Mouse (Mus musculus) small intestine, adult 2 months (tissue): ENCODE data around the gene Fam213a. TPM values are rescaled to one million over a fixed set of nuclear protein-coding genes. Genes with fewer than 3 reads are reported as not detected.

Source experiments
- H3K27ac ChIP-seq: fragments of 200-500 bp; 2 replicates; pipeline ENCODE4 v1.5.1; 2012; ENCODE audit warnings: low read depth, low read length, control low read depth, inconsistent platforms; ENCODE audit not compliant: insufficient read depth
- H3K27me3 ChIP-seq: fragments of 200-500 bp; 2 replicates; pipeline ENCODE4 v1.6.1; 2012; ENCODE audit warnings: mild to moderate bottlenecking, moderate library complexity, low read length, inconsistent platforms; ENCODE audit not compliant: control insufficient read depth, insufficient read depth
- H3K36me3 ChIP-seq: fragments of 200-500 bp; 2 replicates; pipeline ENCODE4 v1.6.1; 2012; ENCODE audit warnings: mild to moderate bottlenecking, low read length, control low read depth, inconsistent platforms; ENCODE audit not compliant: control insufficient read depth, insufficient read depth
- H3K4me1 ChIP-seq: fragments of 200-500 bp; 2 replicates; pipeline ENCODE4 v1.6.1; 2012; ENCODE audit warnings: low read length, inconsistent platforms, mixed read lengths; ENCODE audit not compliant: control insufficient read depth, insufficient read depth, insufficient read length
- H3K4me3 ChIP-seq: fragments of 200-500 bp; 2 replicates; pipeline ENCODE4 v1.5.1; 2012; ENCODE audit warnings: low read depth, mild to moderate bottlenecking, control low read depth, inconsistent platforms, low read length, moderate library complexity
- CTCF ChIP-seq: fragments of 200-500 bp; IDR thresholded peaks from 2 replicates; pipeline ENCODE4 v1.5.1; 2012; ENCODE audit warnings: low read depth, mild to moderate bottlenecking, control low read depth, inconsistent platforms, low read length, moderate library complexity, mixed read lengths; ENCODE audit not compliant: insufficient replicate concordance, insufficient read length; ENCODE audit errors: extremely low read depth
- POLR2A ChIP-seq: fragments of 200-500 bp; IDR thresholded peaks from 2 replicates; pipeline ENCODE4 v1.6.1; 2012; ENCODE audit warnings: low read depth, mild to moderate bottlenecking, control low read depth, inconsistent platforms, low read length, moderate library complexity
- WGBS: fragments of 180-500 bp; shearing (Covaris S2); methylation state at CpG from one replicate; pipeline ENCODE4 v1.1.7; 2018; 5-methylcytosine and 5-hydroxymethylcytosine counted together
- polyA plus RNA-seq: library from polyadenylated mRNA; depleted of rRNA; stranded (reverse); fragments of >200 nt; gene quantifications from 2 replicates; pipeline ENCODE4 v1.2.3, GENCODE M21; 2012

The Fam213a gene
- polyA plus RNA-seq, 1 experiment: 29.9 TPM

DNA sequence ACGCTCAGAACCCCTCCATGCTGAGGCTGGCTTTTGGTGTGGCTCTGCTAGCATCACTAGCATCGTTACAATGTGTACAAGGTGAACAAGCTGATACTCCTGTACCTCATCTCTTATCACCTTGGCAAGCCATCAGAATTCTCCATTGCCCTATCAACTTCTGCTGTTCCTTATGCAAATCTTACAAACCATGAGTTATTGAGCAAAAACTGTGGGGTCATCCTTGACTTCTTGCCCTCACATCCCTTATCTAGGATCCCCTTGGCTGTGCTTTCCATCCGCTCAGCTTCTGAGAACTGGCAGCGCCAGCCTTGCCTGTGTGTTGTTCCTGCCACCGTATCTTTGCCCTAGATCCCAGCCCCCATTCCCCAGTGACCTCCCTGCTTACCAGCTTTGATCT is 24.8 kb downstream of the Fam213a start:
- no peak for TF ChIP-seq CTCF
- no peak for TF ChIP-seq POLR2A
- peaks cover 6% of the 10 kb centered on the region; the same call in 1 of the 2 replicates for H3K4me1 ChIP-seq
- H3K4me3 ChIP-seq: no peak overlapping the region
- no peaks in the 10 kb centered on the region for H3K36me3 ChIP-seq
- no peak overlapping the region for H3K27ac ChIP-seq
- 79% methylated on average over 5 of the region's 5 CpGs for WGBS
- H3K27me3 ChIP-seq: no peaks in the 10 kb centered on the region

DNA sequence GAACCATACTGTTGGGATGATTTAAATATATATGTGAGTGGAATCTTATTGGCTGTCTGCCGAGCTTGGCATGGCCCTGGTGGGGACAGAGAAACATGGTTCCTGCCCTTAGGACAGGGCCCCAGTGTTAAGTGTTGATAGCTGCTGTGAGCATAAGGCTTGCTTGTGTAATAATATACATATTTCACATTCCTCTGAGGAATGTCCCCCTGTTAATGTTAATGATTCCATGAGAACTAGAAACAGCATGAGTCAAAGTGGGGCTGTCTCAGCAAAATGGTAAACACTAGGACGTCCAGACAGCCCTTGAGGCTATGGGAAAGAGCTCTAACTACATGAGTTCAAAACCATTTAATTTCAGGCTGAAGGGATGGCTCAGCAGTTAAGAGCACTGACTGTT is 26.4 kb downstream of the Fam213a start:
- TF ChIP-seq CTCF (no peak), POLR2A (no peak)

GRCm38 (mm10) chr14:40985635-40986034 is 28.0 kb downstream of the Fam213a start:
- H3K36me3 ChIP-seq: no peaks in the 10 kb centered on the region
- 35% methylated on average over 4 of the region's 4 CpGs for WGBS
- no peaks in the 10 kb centered on the region for H3K4me1 ChIP-seq

More for the DNA sequence above, 26.4 kb downstream of the Fam213a start:
- Histone ChIP-seq H3K4me1 (no peaks in the 10 kb centered on the region), H3K36me3 (no peaks in the 10 kb centered on the region), H3K4me3 (no peak overlapping the region), H3K27me3 (no peaks in the 10 kb centered on the region), H3K27ac (no peak overlapping the region)
- WGBS: 85% methylated on average over 2 of the region's 2 CpGs

DNA sequence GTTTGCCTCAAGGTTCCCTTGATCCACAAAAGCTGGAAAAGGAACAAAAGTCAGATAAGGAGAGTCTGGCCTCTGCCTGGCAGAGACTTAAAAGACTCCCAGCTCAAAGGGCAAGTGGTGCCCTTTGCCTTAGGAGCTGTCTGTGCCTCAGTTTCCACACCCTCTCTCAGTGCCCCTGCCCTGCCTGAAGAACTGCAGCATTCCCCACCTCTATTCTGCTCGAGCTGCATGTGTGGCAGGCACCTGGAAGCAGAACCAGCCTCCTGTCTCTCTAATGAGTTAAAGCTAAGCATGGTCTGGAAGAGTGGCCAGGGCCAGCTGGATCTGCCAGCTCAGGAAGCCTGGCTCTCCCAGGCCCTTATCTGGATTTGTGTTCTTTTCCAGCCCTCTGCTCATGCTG is 33.9 kb downstream of the Fam213a start:
- TF ChIP-seq POLR2A: no peak
- TF ChIP-seq CTCF: no peak
- no peaks in the 10 kb centered on the region for H3K27me3 ChIP-seq

More at GRCm38 (mm10) chr14:40985635-40986034, 28.0 kb downstream of the Fam213a start:
- TF ChIP-seq CTCF (no peak), POLR2A (no peak)
- Histone ChIP-seq H3K4me3 (no peak overlapping the region), H3K27me3 (no peaks in the 10 kb centered on the region), H3K27ac (no peak overlapping the region)

DNA sequence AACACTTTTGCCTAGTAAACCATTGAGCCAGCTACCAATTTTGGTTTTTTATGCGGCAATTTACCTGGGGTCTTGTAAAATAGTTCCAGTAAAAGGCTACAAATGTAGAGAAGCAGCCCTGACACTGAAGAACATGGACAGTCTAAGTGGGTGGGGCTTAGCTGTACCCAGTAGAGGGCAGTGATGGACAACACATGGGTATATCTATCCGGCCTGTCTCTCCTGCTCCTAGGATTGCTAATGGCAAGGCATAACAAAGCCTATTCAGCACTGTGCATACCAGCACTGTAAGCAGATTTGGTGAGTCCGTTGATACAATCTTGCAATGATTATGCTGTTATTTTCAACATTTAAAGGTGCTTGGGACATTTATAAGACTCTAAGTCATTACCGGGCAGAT is 34.6 kb downstream of the Fam213a start:
- H3K27ac ChIP-seq: no peak overlapping the region
- H3K4me1 ChIP-seq: peaks cover 4% of the 10 kb centered on the region; the same call in 1 of the 2 replicates
- 52% methylated on average over 4 of the region's 4 CpGs for WGBS
- no peak; the same call in 1 of the 2 replicates for TF ChIP-seq CTCF
- no peak for TF ChIP-seq POLR2A
- no peak overlapping the region for H3K4me3 ChIP-seq
- no peaks in the 10 kb centered on the region for H3K27me3 ChIP-seq
- H3K36me3 ChIP-seq: no peaks in the 10 kb centered on the region

More for the DNA sequence above, 33.9 kb downstream of the Fam213a start:
- WGBS: 50% methylated on average over 1 of the region's 1 CpGs
- Histone ChIP-seq H3K36me3 (no peaks in the 10 kb centered on the region), H3K4me3 (no peak overlapping the region), H3K27ac (no peak overlapping the region), H3K4me1 (peaks cover 4% of the 10 kb centered on the region; the same call in 1 of the 2 replicates)

- WGBS: 76% methylated on average over 6 of the region's 6 CpGs
- H3K4me1 ChIP-seq: peaks cover 4% of the 10 kb centered on the region; the same call in 1 of the 2 replicates
Observed at GRCm38 (mm10) chr14:40975127-40975721, 38.4 kb downstream of the Fam213a start.

DNA sequence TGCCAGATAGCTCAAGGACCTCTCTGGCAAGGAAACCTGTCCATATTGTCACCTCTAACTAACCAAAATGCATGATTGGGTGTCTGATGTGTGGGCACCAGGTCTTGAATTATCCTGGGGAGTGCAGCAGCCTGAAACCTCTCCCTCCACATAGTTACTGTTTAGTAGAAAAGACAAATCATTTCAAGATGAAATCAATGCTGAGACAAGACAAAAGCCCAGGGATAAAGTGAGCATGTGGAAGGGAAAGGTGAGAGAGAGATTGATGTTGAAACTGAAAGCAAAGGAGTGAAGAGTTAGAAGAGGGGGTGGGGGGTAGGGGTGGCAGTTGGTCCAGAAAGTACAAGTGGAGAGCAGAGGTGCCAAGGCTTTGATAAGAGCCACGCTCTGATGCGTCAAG is 45.5 kb downstream of the Fam213a start:
- Histone ChIP-seq H3K36me3 (no peaks in the 10 kb centered on the region), H3K4me1 (peaks cover 25% of the 10 kb centered on the region), H3K27me3 (no peaks in the 10 kb centered on the region), H3K4me3 (no peak overlapping the region), H3K27ac (no peak overlapping the region)
- 32% methylated on average over 2 of the region's 2 CpGs for WGBS
- no peak for TF ChIP-seq CTCF
- TF ChIP-seq POLR2A: no peak

More at GRCm38 (mm10) chr14:40975127-40975721, 38.4 kb downstream of the Fam213a start:
- no peaks in the 10 kb centered on the region for H3K36me3 ChIP-seq
- no peak overlapping the region for H3K27ac ChIP-seq
- H3K4me3 ChIP-seq: no peak overlapping the region
- no peak for TF ChIP-seq POLR2A
- TF ChIP-seq CTCF: peak; percentile 36; the same call in 1 of the 2 replicates
- H3K27me3 ChIP-seq: no peaks in the 10 kb centered on the region
